Mouse (Mus musculus): ENCODE measurements at regions not wholly inside any gene's neighbourhood (a gene's known extent, or its start where the extent isn't known, plus 50 kb on each side); places are given as distances from the start of the nearest gene placed in this dataset.

DNA sequence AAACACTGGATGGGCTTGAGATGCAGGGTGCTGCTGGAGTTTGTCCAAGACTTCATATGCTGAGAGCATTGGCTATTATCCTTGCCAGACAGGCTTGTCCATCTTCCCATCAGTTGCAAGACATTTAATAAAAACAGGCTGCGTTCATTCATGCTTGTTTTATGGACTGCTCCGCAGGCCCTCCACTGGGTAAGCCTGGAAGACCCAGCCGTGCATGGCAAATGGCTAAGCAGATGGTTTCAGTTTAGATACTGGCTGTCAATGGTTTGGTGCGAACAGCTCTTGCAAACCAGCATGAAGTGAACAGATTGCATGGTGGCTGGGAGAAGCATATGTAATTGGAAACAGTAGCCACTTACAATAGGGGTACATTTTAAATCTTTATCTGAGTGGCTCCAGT lies 556.4 kb upstream of the Klf4 start:
- DNase-seq (ENCODE audit: low spot score): no peak

DNA sequence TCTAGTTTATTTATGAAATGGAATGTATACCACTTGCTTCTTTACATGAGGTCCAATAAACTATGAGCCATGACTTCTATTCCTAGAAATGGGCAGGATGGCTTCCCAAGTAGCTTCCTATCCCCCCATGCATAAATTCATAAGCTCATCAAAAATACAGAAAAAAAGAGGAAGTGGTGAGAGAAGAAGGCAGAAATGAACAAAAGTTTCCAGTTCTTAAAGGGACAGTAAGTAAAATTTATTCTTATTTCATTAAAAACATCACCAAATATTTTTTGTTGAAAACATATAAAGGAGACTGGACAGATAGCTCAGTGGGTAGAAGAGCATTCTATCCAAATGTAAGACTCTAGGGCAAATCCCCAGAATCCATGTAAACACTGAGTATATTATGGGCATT lies 554.0 kb upstream of the Klf4 start:
- no peak for ATAC-seq (ENCODE audit: low FRiP score, low TSS enrichment)

More for the DNA sequence above, 556.4 kb upstream of the Klf4 start:
- Histone ChIP-seq H3K27me3 (ENCODE audit: control insufficient read depth, insufficient read depth, low read length) (no peaks in the 10 kb centered on the region), H3K36me3 (ENCODE audit: control insufficient read depth, insufficient read depth, low read length) (no peaks in the 10 kb centered on the region), H3K4me3 (ENCODE audit: low read depth, low read length) (no peak overlapping the region), H3K9me3 (ENCODE audit: control insufficient read depth, low read length) (no peaks in the 10 kb centered on the region), H3K27ac (replicated peaks) (no peak overlapping the region), H3K4me1 (replicated peaks; ENCODE audit: control insufficient read depth, insufficient read depth) (no peaks in the 10 kb centered on the region), H3K4me2 (replicated peaks; ENCODE audit: low read depth) (no peak overlapping the region), H3K9ac (ENCODE audit: low read length) (no peak overlapping the region)
- no peak for ATAC-seq (ENCODE audit: low FRiP score, low TSS enrichment)
- TF ChIP-seq CTCF (IDR thresholded peaks at IDR 0.05; ENCODE audit: low read depth) (no peak), EP300 (optimal IDR thresholded peaks at IDR 0.05) (no peak)
- 70% methylated on average over 4 of the region's 4 CpGs for WGBS

DNA sequence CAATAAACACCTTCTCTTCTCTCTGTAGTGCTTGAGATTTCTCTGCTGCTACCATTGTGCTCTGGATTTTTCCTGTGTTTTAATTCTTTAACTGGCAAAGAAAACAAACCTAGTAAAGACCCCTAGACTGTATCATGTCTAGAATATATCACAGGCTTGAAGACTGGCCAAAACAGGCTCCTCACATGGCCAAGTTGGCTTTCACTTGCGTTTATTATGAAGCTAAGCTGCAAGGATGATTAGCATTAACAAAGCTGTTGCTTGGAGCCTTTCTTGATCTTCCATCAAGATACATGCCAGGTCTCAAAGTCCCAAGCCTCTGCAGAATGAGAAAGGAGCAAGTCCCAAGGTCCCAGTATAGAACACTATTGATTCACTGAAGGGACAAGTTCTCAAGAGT lies 551.9 kb upstream of the Klf4 start:
- WGBS: 54% methylated on average over 1 of the region's 1 CpGs
- Histone ChIP-seq H3K27ac (replicated peaks) (no peak overlapping the region), H3K36me3 (ENCODE audit: control insufficient read depth, insufficient read depth, low read length) (no peaks in the 10 kb centered on the region), H3K9ac (ENCODE audit: low read length) (no peak overlapping the region), H3K4me3 (ENCODE audit: low read depth, low read length) (no peak overlapping the region), H3K9me3 (ENCODE audit: control insufficient read depth, low read length) (no peaks in the 10 kb centered on the region), H3K4me2 (replicated peaks; ENCODE audit: low read depth) (no peak overlapping the region), H3K4me1 (replicated peaks; ENCODE audit: control insufficient read depth, insufficient read depth) (no peaks in the 10 kb centered on the region), H3K27me3 (ENCODE audit: control insufficient read depth, insufficient read depth, low read length) (no peaks in the 10 kb centered on the region)
- TF ChIP-seq CTCF (IDR thresholded peaks at IDR 0.05; ENCODE audit: low read depth): no peak
- no peak for TF ChIP-seq EP300 (optimal IDR thresholded peaks at IDR 0.05)
- DNase-seq (ENCODE audit: low spot score) (no peak), ATAC-seq (ENCODE audit: low FRiP score, low TSS enrichment) (no peak)

More for the DNA sequence above, 554.0 kb upstream of the Klf4 start:
- no peak overlapping the region for H3K4me3 ChIP-seq (ENCODE audit: low read depth, low read length)
- no peak overlapping the region for H3K27ac ChIP-seq (replicated peaks)
- H3K36me3 ChIP-seq (ENCODE audit: control insufficient read depth, insufficient read depth, low read length): no peaks in the 10 kb centered on the region
- no peaks in the 10 kb centered on the region for H3K4me1 ChIP-seq (replicated peaks; ENCODE audit: control insufficient read depth, insufficient read depth)
- no peak overlapping the region for H3K9ac ChIP-seq (ENCODE audit: low read length)
- TF ChIP-seq EP300 (optimal IDR thresholded peaks at IDR 0.05): no peak
- no peak for TF ChIP-seq CTCF (IDR thresholded peaks at IDR 0.05; ENCODE audit: low read depth)
- H3K9me3 ChIP-seq (ENCODE audit: control insufficient read depth, low read length): no peaks in the 10 kb centered on the region
- no peak for DNase-seq (ENCODE audit: low spot score)
- no peaks in the 10 kb centered on the region for H3K27me3 ChIP-seq (ENCODE audit: control insufficient read depth, insufficient read depth, low read length)
- no peak overlapping the region for H3K4me2 ChIP-seq (replicated peaks; ENCODE audit: low read depth)

DNA sequence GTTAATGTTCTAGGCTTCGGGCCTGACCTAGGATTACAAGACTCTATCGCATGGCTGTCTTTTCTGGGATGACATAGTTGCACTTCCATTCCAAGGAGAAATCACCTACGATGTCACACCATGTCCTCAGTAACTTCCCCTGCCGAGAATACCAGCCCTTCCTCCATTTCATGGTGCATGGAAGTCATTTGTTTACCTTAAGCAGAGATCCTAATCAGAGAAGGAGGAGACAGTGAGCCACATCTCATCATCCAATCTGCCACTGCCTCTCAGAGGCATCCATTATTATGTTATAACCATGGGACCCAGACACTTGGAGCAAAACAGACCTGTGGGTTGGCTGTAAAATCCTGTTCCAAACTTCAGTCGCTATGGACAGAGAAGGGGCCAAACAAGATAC lies 550.1 kb upstream of the Klf4 start:
- TF ChIP-seq CTCF (IDR thresholded peaks at IDR 0.05; ENCODE audit: low read depth) (no peak), EP300 (optimal IDR thresholded peaks at IDR 0.05) (no peak)
- Histone ChIP-seq H3K9ac (ENCODE audit: low read length) (no peak overlapping the region), H3K4me3 (ENCODE audit: low read depth, low read length) (no peak overlapping the region), H3K36me3 (ENCODE audit: control insufficient read depth, insufficient read depth, low read length) (no peaks in the 10 kb centered on the region), H3K9me3 (ENCODE audit: control insufficient read depth, low read length) (no peaks in the 10 kb centered on the region), H3K4me2 (replicated peaks; ENCODE audit: low read depth) (no peak overlapping the region), H3K27ac (replicated peaks) (no peak overlapping the region), H3K4me1 (replicated peaks; ENCODE audit: control insufficient read depth, insufficient read depth) (no peaks in the 10 kb centered on the region), H3K27me3 (ENCODE audit: control insufficient read depth, insufficient read depth, low read length) (no peaks in the 10 kb centered on the region)
- 66% methylated on average over 5 of the region's 5 CpGs for WGBS
- no peak for ATAC-seq (ENCODE audit: low FRiP score, low TSS enrichment)
- DNase-seq (ENCODE audit: low spot score): no peak

DNA sequence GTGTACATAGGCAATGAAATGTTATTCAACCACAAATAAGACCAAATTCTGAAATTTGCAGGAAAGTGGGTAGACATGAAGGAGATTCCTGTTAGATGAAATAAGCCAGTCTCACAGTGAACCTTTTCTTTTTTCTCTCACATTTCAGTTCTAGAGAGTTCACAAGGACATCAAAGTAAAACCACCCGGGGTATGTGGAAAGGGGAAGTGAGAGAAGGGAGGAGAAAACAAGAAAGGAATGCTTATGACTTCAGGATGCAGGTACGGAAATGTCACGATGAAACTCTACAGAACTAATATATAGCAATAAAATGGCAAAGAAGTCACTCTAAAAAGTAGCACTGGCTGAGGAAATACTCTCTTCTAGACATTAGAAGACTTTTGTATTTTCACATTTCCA lies 548.7 kb upstream of the Klf4 start:
- Histone ChIP-seq H3K4me2 (replicated peaks; ENCODE audit: low read depth) (no peak overlapping the region), H3K36me3 (ENCODE audit: control insufficient read depth, insufficient read depth, low read length) (no peaks in the 10 kb centered on the region), H3K4me1 (replicated peaks; ENCODE audit: control insufficient read depth, insufficient read depth) (no peaks in the 10 kb centered on the region), H3K27ac (replicated peaks) (no peak overlapping the region), H3K4me3 (ENCODE audit: low read depth, low read length) (no peak overlapping the region), H3K9ac (ENCODE audit: low read length) (no peak overlapping the region), H3K27me3 (ENCODE audit: control insufficient read depth, insufficient read depth, low read length) (no peaks in the 10 kb centered on the region), H3K9me3 (ENCODE audit: control insufficient read depth, low read length) (no peaks in the 10 kb centered on the region)
- DNase-seq (ENCODE audit: low spot score): no peak
- ATAC-seq (ENCODE audit: low FRiP score, low TSS enrichment): no peak
- WGBS: 66% methylated on average over 3 of the region's 3 CpGs
- TF ChIP-seq EP300 (optimal IDR thresholded peaks at IDR 0.05) (no peak), CTCF (IDR thresholded peaks at IDR 0.05; ENCODE audit: low read depth) (no peak)

DNA sequence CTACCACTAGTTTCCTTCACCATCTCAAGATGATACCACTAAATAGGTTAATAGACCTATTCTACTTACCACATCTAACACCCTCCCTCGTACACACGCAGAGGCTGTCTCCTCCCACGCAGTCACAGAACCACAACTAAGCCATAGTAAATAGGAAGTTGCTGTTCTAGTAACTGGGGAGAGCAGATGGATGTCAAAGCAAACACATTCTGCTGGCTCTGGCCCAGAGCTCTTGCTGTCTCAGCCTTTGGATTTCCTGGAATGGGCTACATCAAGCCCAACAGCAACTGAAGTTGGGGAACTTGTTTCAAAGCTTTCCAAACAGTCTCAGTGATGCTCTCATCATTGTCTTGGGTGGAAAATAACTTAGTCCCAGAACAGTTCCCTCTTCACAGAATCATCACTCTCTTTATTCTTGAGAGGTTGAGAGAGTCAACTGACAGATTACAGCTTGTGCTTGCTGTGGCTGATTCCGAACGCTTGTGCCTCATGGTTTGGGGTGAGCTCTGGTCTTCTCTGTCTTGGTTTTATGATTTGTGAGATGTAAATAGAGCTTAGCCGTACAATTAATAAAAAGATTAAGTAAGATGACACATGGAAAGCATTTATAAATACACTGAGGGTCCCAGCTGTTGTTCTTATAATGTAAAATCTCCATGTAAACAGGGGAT lies 538.5 kb upstream of the Klf4 start:
- H3K27ac ChIP-seq (replicated peaks): peak overlapping the region; percentile 64
- ATAC-seq (ENCODE audit: low FRiP score, low TSS enrichment): peak; percentile 56
- 45% methylated on average over 6 of the region's 6 CpGs for WGBS

More for the DNA sequence above, 538.5 kb upstream of the Klf4 start:
- no peak for TF ChIP-seq CTCF (IDR thresholded peaks at IDR 0.05; ENCODE audit: low read depth)
- TF ChIP-seq EP300 (optimal IDR thresholded peaks at IDR 0.05): peak; percentile 45
- H3K9ac ChIP-seq (ENCODE audit: low read length): no peak overlapping the region
- H3K4me1 ChIP-seq (replicated peaks; ENCODE audit: control insufficient read depth, insufficient read depth): no peaks in the 10 kb centered on the region
- H3K4me3 ChIP-seq (ENCODE audit: low read depth, low read length): no peak overlapping the region
- H3K9me3 ChIP-seq (ENCODE audit: control insufficient read depth, low read length): no peaks in the 10 kb centered on the region
- H3K27me3 ChIP-seq (ENCODE audit: control insufficient read depth, insufficient read depth, low read length): no peaks in the 10 kb centered on the region
- no peaks in the 10 kb centered on the region for H3K36me3 ChIP-seq (ENCODE audit: control insufficient read depth, insufficient read depth, low read length)
- H3K4me2 ChIP-seq (replicated peaks; ENCODE audit: low read depth): no peak overlapping the region
- peak; percentile 39 for DNase-seq (ENCODE audit: low spot score)

Data from stomach, postnatal 0 days (tissue).